Mouse (Mus musculus): ENCODE measurements at regions not wholly inside any gene's neighbourhood (a gene's known extent, or its start where the extent isn't known, plus 50 kb on each side); places are given as distances from the start of the nearest gene placed in this dataset.

- DNase-seq: no peak
Measured at GRCm38 (mm10) chr4:31627053-31627452, 336.8 kb upstream of the Map3k7 start.

GRCm38 (mm10) chr4:31627777-31628176 is 336.1 kb upstream of the Map3k7 start:
- DNase-seq: peak; percentile 36

DNA sequence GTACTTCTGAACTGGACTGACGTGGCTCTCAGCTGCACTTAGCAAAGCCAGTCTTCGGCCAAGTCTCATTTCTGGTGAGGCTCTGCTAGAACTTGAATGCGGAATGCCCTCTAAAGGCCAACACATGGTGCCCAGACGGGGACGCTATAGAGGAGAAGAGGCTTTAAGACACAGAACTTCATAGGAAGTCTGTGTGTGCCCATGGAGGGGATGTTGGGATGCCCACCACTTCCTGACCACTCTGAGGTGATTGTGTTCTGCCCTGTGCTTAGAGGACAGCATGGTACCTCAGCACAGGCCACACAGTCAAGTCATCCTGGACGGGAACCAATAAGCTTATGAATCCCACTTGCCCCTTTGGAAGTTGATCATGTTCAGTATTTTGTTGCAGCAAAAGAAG is 325.3 kb upstream of the Map3k7 start:
- no peak for DNase-seq

DNA sequence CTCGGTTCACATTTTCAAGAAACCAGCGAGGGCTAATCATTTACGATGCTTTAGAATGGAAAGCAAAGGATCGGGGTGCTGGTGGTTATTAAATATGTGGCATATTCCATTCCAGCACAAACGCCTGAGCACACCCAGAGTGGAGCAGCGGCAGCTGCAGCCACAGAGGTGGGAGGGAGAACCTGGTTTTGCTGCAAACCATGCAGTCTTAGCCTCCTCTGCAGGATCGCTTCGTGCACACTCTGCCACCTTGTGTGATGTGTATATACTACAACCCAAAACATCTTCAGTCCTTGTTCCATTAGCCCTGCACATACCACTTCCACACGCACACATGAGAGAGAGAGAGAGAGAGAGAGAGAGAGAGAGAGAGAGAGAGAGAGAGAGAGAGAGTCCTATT is 321.7 kb upstream of the Map3k7 start:
- DNase-seq: peak; percentile 10

- DNase-seq: no peak
Measured at GRCm38 (mm10) chr4:31642593-31643290, 321.2 kb upstream of the Map3k7 start.

GRCm38 (mm10) chr4:31648631-31649368 is 315.1 kb upstream of the Map3k7 start:
- DNase-seq: no peak

DNA sequence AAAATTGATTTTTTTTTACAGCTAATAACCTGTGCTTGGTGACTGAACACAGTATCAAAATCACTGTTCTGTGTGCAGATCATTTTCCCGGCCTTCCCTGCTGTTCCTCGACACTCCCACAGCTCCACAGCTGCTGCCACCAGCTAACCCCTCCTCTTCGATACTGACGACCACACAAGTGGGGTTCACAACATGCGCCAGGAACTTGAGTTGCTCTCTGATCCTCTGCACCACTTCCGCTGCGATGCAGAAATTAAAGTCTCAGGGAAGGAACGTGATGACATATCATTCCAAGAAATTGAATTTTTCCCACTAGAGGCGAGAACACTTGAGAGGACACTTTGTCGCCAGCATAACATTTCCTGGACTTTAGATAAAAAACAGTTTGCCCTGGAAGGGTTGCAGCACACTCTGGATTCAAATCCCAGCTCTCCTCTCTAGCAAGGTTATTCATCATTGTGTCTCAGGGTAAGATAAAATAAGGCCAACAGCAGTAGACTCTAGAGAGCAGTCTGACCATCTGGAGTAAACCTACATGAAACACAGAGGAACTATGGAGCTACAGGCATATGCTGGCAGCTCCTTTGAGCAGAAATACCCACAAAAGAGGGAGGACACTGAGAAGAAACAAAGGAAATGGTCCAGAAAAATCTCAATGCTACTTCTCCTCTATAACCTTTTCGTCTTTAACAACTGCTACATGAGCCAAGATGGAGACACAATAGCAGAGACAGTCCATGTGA is 308.4 kb upstream of the Map3k7 start:
- DNase-seq: no peak

DNA sequence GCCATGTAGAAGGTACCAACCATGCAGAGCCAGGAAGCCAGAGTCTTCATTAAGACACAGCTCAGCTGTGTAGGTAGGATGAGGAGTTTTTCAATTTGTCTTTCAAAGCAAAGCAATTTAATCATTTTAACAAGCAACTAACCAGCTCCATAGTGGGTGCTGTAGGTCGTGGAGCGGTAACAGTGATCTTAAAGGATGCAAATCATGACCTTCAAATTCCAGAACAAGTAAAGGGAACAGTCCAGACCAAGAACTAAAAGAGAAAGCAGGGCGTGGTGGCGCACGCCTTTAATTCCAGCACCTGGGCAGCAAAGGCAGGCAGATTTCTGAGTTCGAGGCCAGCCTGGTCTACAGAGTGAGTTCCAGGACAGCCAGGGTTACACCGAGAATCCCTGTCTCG is 307.8 kb upstream of the Map3k7 start:
- DNase-seq: no peak

- no peak for DNase-seq
Measured at GRCm38 (mm10) chr4:31658820-31659219, 305.1 kb upstream of the Map3k7 start.

- no peak for DNase-seq
Measured at GRCm38 (mm10) chr4:31660896-31661295, 303.0 kb upstream of the Map3k7 start.

- DNase-seq: no peak
Measured at GRCm38 (mm10) chr4:31671530-31672170, 292.2 kb upstream of the Map3k7 start.

DNA sequence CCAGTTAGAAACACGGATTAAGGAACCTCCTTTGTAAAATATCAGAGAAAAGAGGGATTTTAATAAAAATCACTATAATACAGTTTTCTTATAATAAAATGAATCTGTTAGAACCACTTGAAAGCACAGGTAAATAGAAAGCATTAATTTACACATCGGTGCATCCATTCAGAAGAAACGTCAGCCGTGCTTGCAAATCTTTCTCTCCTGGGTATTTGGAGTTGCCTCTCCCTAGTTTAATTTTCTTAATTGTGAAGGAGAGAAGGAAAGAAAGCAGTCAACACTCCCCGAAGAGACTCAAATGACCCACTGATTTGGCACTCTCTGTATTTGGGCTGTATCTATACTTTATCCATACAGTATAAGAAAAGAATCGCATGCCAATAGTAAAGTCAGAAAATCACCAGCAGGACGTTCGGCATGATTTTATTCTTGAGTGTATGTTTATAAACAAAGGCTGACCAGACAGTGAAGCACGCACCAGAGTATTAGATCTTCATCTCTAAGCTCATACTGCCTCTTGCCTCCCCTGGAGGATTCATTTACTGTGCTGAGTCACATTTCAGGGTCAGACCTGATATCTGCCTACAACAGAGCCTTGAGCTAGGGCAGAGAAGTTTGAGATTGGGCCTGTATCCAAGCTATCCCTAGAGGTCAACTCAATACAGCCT is 291.6 kb upstream of the Map3k7 start:
- DNase-seq: no peak

DNA sequence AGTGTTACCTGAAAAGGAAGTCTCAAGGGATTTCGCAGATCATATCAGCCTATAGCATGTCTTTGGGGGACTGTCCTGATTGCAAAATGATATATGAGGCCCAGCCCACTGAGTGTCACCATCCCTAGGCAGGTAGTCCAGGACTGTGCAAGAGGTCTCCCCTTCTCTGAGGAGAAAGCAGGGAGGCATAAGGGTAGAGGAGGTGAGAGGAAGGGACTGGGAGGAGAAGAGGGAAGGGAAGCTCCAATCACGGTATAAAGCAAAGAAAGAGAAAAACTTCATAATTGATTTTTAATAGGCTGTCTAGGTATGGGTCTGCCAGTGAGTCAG is 291.1 kb upstream of the Map3k7 start:
- DNase-seq: no peak

DNA sequence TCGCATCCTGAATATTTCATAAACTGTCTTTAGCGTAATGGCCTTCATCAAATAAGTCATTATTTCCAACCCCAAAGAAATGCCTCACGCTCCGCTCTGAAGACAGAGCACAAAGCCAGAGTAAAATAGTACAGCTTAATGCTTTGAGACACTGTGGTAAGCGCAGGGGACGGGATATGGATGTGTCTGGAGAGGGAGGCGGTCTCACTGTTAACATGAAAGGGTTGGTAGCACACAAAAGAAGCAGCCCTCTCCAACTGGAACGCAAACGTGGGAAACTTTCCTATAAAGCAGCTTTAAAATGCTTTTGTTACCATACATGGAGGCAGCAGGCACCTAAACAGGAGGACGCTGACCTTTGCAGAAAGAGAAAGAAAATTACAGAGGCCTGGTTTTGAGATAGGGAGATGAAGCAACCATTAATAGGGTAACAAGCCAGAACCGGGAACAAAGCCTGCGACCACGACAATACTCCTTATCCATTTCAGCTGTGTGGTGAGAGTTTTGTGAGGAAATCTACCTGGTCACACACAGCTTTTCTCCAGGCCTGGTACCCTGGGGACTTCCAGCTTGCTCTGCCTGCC is 284.8 kb upstream of the Map3k7 start:
- DNase-seq: no peak

- DNase-seq: no peak
Measured at GRCm38 (mm10) chr4:31680958-31681357, 282.9 kb upstream of the Map3k7 start.

DNA sequence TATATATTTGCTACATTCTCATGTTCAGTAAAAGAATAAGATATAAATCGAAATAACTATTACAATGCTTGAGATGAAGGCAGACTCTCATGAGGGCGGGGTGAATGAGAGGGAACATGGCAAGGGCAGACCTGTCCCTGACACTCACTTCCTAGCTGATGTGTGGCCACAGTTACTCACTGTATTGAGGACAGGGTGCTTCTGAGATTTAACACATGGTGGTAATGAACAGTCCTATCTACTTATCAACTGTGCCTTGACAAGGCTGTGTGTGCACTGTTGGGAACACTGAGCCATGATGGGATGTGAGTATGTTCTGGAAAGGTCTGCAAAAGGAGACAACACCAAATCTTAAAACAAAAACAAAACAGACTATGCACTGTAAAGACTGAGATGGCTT is 274.8 kb upstream of the Map3k7 start:
- no peak for DNase-seq

- DNase-seq: no peak
Measured at GRCm38 (mm10) chr4:31697769-31698505, 266.0 kb upstream of the Map3k7 start.

GRCm38 (mm10) chr4:31698506-31698782 is 265.5 kb upstream of the Map3k7 start:
- no peak for DNase-seq

DNA sequence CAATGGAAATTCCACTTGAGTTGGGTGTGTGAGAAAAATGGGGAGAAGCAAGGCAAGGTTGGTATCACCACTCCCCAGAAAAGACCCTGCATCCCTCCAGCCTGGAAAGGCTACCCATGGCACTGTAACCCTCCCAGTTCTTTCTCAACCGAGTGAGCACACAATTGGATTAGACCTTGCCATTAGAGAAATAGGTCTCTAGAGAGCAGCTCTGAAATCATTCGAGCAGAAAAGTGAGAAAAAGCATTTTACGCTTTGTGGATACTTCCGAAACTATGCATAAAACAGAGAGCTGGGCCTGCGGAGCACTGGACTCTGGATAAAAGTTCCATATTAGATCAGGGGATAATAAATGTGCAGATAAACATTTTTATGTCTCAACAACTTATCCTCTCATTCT is 264.6 kb upstream of the Map3k7 start:
- DNase-seq: no peak

GRCm38 (mm10) chr4:31714054-31714651 is 249.7 kb upstream of the Map3k7 start:
- no peak for DNase-seq

GRCm38 (mm10) chr4:31723501-31723900 is 240.4 kb upstream of the Map3k7 start:
- no peak for DNase-seq

DNA sequence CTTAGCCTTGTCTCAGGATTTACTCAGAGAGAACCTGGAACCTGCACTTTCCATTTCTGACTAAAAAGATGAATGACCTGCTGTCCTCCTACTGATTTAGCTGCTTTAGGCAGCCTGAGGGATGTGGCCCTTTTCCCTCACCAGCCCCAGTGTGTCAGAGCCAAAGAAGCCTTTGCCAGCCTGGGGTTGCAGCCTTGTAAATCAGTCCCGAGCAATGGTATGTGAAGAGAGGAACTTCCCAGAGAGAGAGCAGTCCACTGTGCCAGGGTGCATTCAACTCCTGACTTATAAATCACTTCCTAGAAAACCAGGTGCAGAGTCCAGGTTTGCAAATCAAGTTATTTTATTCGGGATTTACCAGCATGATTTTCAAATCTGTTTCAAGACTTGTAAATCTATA is 239.5 kb upstream of the Map3k7 start:
- no peak for DNase-seq

All from thymus, postnatal 25 days (tissue).